Mouse (Mus musculus): Measurements from ENCODE around the gene Pde4b.

- TF ChIP-seq HCFC1 (IDR thresholded peaks at IDR 0.05; ENCODE audit: borderline replicate concordance, insufficient read depth, low read length) = no peak
- no peak for TF ChIP-seq ZNF384 (IDR thresholded peaks at IDR 0.05; ENCODE audit: low read depth, low read length)
- no peak for TF ChIP-seq ZC3H11A (IDR thresholded peaks at IDR 0.05; ENCODE audit: borderline replicate concordance, low read depth, low read length)
- no peak for TF ChIP-seq CHD2 (IDR thresholded peaks at IDR 0.05; ENCODE audit: low read depth, low read length)
- TF ChIP-seq MAFK (IDR thresholded peaks at IDR 0.05; ENCODE audit: insufficient read depth, low read depth, low read length) = no peak
Measured at GRCm38 (mm10) chr4:102413794-102414193, 326.5 kb downstream of the Pde4b start.
